Mouse (Mus musculus) inflammation-experienced regulatory T-cells, adult 6 months (primary cell): ENCODE data around the gene Kcnh2. TPM values are rescaled to one million over a fixed set of nuclear protein-coding genes. Genes with fewer than 3 reads are reported as not detected.
"Not testable (repeated sequence)": the region's sequence is repeated elsewhere in the genome, so short reads cannot be mapped to it uniquely, and the experiment has no call there.

ENCODE experiments used
- ATAC-seq: one replicate; pipeline ENCODE4 v1.8.0; 2017
- polyA plus RNA-seq, 3 experiments: library from polyadenylated mRNA; unstranded; fragments of 100-300 nt; shearing (Covaris generic); gene quantifications; one replicate each; pipeline ENCODE4 v1.2.1; 2017

Gene Kcnh2
- under 1 TPM in 2 of 3 experiments, not detected in 1; 0.38 to 0.47 TPM for polyA plus RNA-seq

- ATAC-seq, result no peak
Measured at GRCm38 (mm10) chr5:24351278-24351677, at the start of gene Kcnh2. Kcnh2 (minus strand) TSS chr5:24351604.

- ATAC-seq, result no peak
Measured at GRCm38 (mm10) chr5:24400362-24400761, 49.0 kb upstream of the Kcnh2 start.

- no peak for ATAC-seq
Measured at GRCm38 (mm10) chr5:24399686-24400085, 48.3 kb upstream of the Kcnh2 start.

GRCm38 (mm10) chr5:24396254-24396653 is 44.9 kb upstream of the Kcnh2 start:
- not testable (repeated sequence) for ATAC-seq

GRCm38 (mm10) chr5:24394165-24394894 is 42.9 kb upstream of the Kcnh2 start:
- ATAC-seq, result peak; percentile 86

- ATAC-seq, result peak; percentile 58
Measured at GRCm38 (mm10) chr5:24393392-24393997, 42.1 kb upstream of the Kcnh2 start, which contains the start of gene Abcb8. Abcb8 (plus strand) TSS chr5:24393663.

- ATAC-seq, result no peak
Measured at GRCm38 (mm10) chr5:24392724-24393123, 41.3 kb upstream of the Kcnh2 start.

GRCm38 (mm10) chr5:24391864-24392263 is 40.5 kb upstream of the Kcnh2 start, which contains the start of gene Atg9b:
Atg9b (minus strand) TSS chr5:24392143.
- ATAC-seq, result no peak

GRCm38 (mm10) chr5:24389658-24390020 is 38.2 kb upstream of the Kcnh2 start:
- ATAC-seq, result no peak

- ATAC-seq, result peak; percentile 42
Measured at GRCm38 (mm10) chr5:24389011-24389657, 37.7 kb upstream of the Kcnh2 start.

- no peak for ATAC-seq
Measured at GRCm38 (mm10) chr5:24388246-24388915, 37.0 kb upstream of the Kcnh2 start.

GRCm38 (mm10) chr5:24387264-24388241 is 36.1 kb upstream of the Kcnh2 start:
- ATAC-seq, result peak; percentile 17

GRCm38 (mm10) chr5:24385887-24386550 is 34.6 kb upstream of the Kcnh2 start:
- ATAC-seq, result no peak

- ATAC-seq, result no peak
Measured at GRCm38 (mm10) chr5:24385374-24385773, 34.0 kb upstream of the Kcnh2 start.

- ATAC-seq, result peak; percentile 27
Measured at GRCm38 (mm10) chr5:24384407-24384806, 33.0 kb upstream of the Kcnh2 start.

GRCm38 (mm10) chr5:24383026-24383859 is 31.8 kb upstream of the Kcnh2 start:
- ATAC-seq, result peak; percentile 82

- no peak for ATAC-seq
Measured at GRCm38 (mm10) chr5:24381988-24382387, 30.6 kb upstream of the Kcnh2 start.

GRCm38 (mm10) chr5:24381486-24381885 is 30.1 kb upstream of the Kcnh2 start:
- ATAC-seq, result no peak

GRCm38 (mm10) chr5:24380499-24380898 is 29.1 kb upstream of the Kcnh2 start:
- ATAC-seq, result no peak

- ATAC-seq, result no peak
Measured at GRCm38 (mm10) chr5:24379501-24379900, 28.1 kb upstream of the Kcnh2 start.
